Mouse (Mus musculus) liver, embryonic 16.5 days (tissue): ENCODE measurements around the gene Pdxp. TPM values are rescaled to one million over a fixed set of nuclear protein-coding genes. Genes with fewer than 3 reads are reported as not detected.
A peak's percentile ranks its signal among the peaks of the same experiment; 100 is the strongest.

ENCODE experiments used
- ATAC-seq: fragments of 200-750 bp; cut with Nextera tagmentation; 2 replicates; pipeline ENCODE4 v1.8.0; 2017; ENCODE audit warnings: low read depth, mild to moderate bottlenecking, moderate number of reproducible peaks, moderate library complexity
- H3K27ac ChIP-seq: fragments of 300-500 bp; sonication (generic); 2 replicates; pipeline ENCODE4 v1.5.1; 2014; ENCODE audit warnings: mild to moderate bottlenecking, low read length
- H3K27me3 ChIP-seq: fragments of 300-500 bp; sonication (generic); 2 replicates; pipeline ENCODE4 v1.6.1; 2014; ENCODE audit warnings: low read depth, low read length, mixed read lengths; ENCODE audit not compliant: control insufficient read depth, insufficient read depth
- H3K36me3 ChIP-seq: fragments of 300-500 bp; sonication (generic); 2 replicates; pipeline ENCODE4 v1.6.1; 2014; ENCODE audit warnings: mild to moderate bottlenecking; ENCODE audit not compliant: control insufficient read depth, insufficient read depth
- H3K4me1 ChIP-seq: fragments of 300-500 bp; sonication (generic); 2 replicates; pipeline ENCODE4 v1.6.1; 2014; ENCODE audit warnings: low read depth, low read length, mixed read lengths; ENCODE audit not compliant: control insufficient read depth
- H3K4me2 ChIP-seq: fragments of 300-500 bp; sonication (generic); 2 replicates; pipeline ENCODE4 v1.6.1; 2014; ENCODE audit warnings: low read depth, low read length, mixed read lengths
- H3K4me3 ChIP-seq: fragments of 300-500 bp; sonication (generic); 2 replicates; pipeline ENCODE4 v1.5.1; 2014; ENCODE audit warnings: low read depth, mild to moderate bottlenecking, low read length
- H3K9ac ChIP-seq: fragments of 300-500 bp; sonication (generic); 2 replicates; pipeline ENCODE4 v1.6.1; 2014; ENCODE audit warnings: low read depth, low read length
- H3K9me3 ChIP-seq: fragments of 300-500 bp; sonication (generic); replicated peaks from 2 replicates; pipeline ENCODE4 v1.6.1; 2016; ENCODE audit warnings: low read length; ENCODE audit not compliant: control insufficient read depth
- WGBS: fragments of 180-500 bp; shearing (Covaris S2); extraction: QIAGEN DNeasy Blood & Tissue Kit; methylation state at CpG from one replicate; pipeline ENCODE4 v1.1.7; 2014; ENCODE audit not compliant: insufficient replicate concordance; 5-methylcytosine and 5-hydroxymethylcytosine counted together
- microRNA-seq: library from miRNA; unstranded; fragments of <30 nt; microRNA quantifications from one replicate; pipeline ENCODE4, GENCODE M21; 2016
- polyA plus RNA-seq: library from polyadenylated mRNA; unstranded; fragments of >200 nt; fragmentation: Nextera tagmentation; extraction: Ambion mirVana; gene quantifications from 2 replicates; pipeline ENCODE4 v1.2.1, GENCODE M21; 2015

The Pdxp gene
- polyA plus RNA-seq, 1 experiment from 2014 or later, result 2.7 TPM

- 43% methylated on average over 4 of the region's 4 CpGs for WGBS
- no peak overlapping the region for H3K4me3 ChIP-seq
- 0 out of 2 replicates have a peak, but pooled peaks have one; percentile 11 for ATAC-seq
- no peaks in the 10 kb centered on the region for H3K27me3 ChIP-seq
- H3K9ac ChIP-seq, result no peak overlapping the region
- H3K4me2 ChIP-seq, result no peak overlapping the region
- no peaks in the 10 kb centered on the region for H3K9me3 ChIP-seq
- H3K36me3 ChIP-seq, result no peaks in the 10 kb centered on the region
- H3K4me1 ChIP-seq, result no peaks in the 10 kb centered on the region
- H3K27ac ChIP-seq, result no peak overlapping the region
Measured at GRCm38 (mm10) chr15:78960088-78960487, 46.4 kb downstream of the Pdxp start.

- no peak overlapping the region for H3K27ac ChIP-seq
- H3K4me3 ChIP-seq, result no peak overlapping the region
- no peaks in the 10 kb centered on the region for H3K9me3 ChIP-seq
- H3K36me3 ChIP-seq, result no peaks in the 10 kb centered on the region
- H3K4me2 ChIP-seq, result no peak overlapping the region
- ATAC-seq, result peak; percentile 35; the same call in 1 of the 2 replicates
- H3K9ac ChIP-seq, result no peak overlapping the region
- H3K4me1 ChIP-seq, result no peaks in the 10 kb centered on the region
- WGBS, result 39% methylated on average over 2 of the region's 2 CpGs
- no peaks in the 10 kb centered on the region for H3K27me3 ChIP-seq
Measured at GRCm38 (mm10) chr15:78962885-78963284, 49.2 kb downstream of the Pdxp start.

Small RNA genes within 50 kb of the gene (microRNA-seq; reads per million reads assigned to microRNA genes)
- 0.98 reads per million for gene Mir6955

Other genes starting within 250 kb of the Pdxp start
- not detected in 2 replicates for gene Elfn2, start 195.1 kb upstream of the Pdxp start, polyA plus RNA-seq
- 4.5 and 5.4 TPM in 2 replicates for gene Mfng, start 140.4 kb upstream of the Pdxp start, polyA plus RNA-seq
- 1.8 and 2.1 TPM in 2 replicates for gene Card10, start 110.9 kb upstream of the Pdxp start, polyA plus RNA-seq
- 12.1 and 13.1 TPM in 2 replicates for gene Cdc42ep1, start 71.3 kb upstream of the Pdxp start, polyA plus RNA-seq
- gene Lgals2, start 58.4 kb upstream of the Pdxp start, polyA plus RNA-seq, result 9.1 and 15.8 TPM in 2 replicates
- gene Gga1, start 36.7 kb upstream of the Pdxp start, polyA plus RNA-seq, result 18.6 and 19.6 TPM in 2 replicates
- gene Gm49510, start 14.3 kb upstream of the Pdxp start, polyA plus RNA-seq, result 0.18 and 0.22 TPM in 2 replicates
- 13.1 and 14.2 TPM in 2 replicates for gene Sh3bp1, start 14.2 kb upstream of the Pdxp start, polyA plus RNA-seq
- gene Lgals1, start 12.8 kb downstream of the Pdxp start, polyA plus RNA-seq, result 295 and 318 TPM in 2 replicates
- gene Nol12, start 21.0 kb downstream of the Pdxp start, polyA plus RNA-seq, result 24.0 and 25.1 TPM in 2 replicates
- 18.0 and 20.8 TPM in 2 replicates for gene Triobp, start 33.8 kb downstream of the Pdxp start, polyA plus RNA-seq
- 134 and 136 TPM in 2 replicates for gene H1f0, start 114.5 kb downstream of the Pdxp start, polyA plus RNA-seq
- gene Galr3, start 128.0 kb downstream of the Pdxp start, polyA plus RNA-seq, result 0.20 TPM in 1 of 2 replicates, not detected in the other
- gene Ankrd54, start 149.0 kb downstream of the Pdxp start, polyA plus RNA-seq, result 36.7 and 40.9 TPM in 2 replicates
- 107 and 109 TPM in 2 replicates for gene Eif3l, start 161.3 kb downstream of the Pdxp start, polyA plus RNA-seq
- 0.93 and 1.0 TPM in 2 replicates for gene Micall1, start 195.0 kb downstream of the Pdxp start, polyA plus RNA-seq
- 120 and 121 TPM in 2 replicates for gene Polr2f, start 227.1 kb downstream of the Pdxp start, polyA plus RNA-seq
- gene 1700088E04Rik, start 227.3 kb downstream of the Pdxp start, polyA plus RNA-seq, result 0.63 and 0.96 TPM in 2 replicates